Mouse (Mus musculus): ENCODE data around the gene Mtrr. TPM values are rescaled to one million over a fixed set of nuclear protein-coding genes. Genes with fewer than 3 reads are reported as not detected.

Mtrr gene
- polyA plus RNA-seq (2014; fragmentation: Nextera tagmentation; extraction: Ambion mirVana) = 13.6 and 15.7 TPM in 2 replicates

GRCm38 (mm10) chr13:68581747-68582516 is at the start of gene Mtrr, which contains the start of gene Fastkd3:
Mtrr (minus strand) TSS chr13:68582149.
Fastkd3 (plus strand) TSS chr13:68582234.
- peak; percentile 100 for ATAC-seq (ENCODE audit: low read depth)
- WGBS = under 1% methylated on average over 58 of the region's 81 CpGs
- peaks cover 44% of the 10 kb centered on the region for H3K36me3 ChIP-seq (ENCODE audit: control insufficient read depth, insufficient read depth, low read length)

DNA sequence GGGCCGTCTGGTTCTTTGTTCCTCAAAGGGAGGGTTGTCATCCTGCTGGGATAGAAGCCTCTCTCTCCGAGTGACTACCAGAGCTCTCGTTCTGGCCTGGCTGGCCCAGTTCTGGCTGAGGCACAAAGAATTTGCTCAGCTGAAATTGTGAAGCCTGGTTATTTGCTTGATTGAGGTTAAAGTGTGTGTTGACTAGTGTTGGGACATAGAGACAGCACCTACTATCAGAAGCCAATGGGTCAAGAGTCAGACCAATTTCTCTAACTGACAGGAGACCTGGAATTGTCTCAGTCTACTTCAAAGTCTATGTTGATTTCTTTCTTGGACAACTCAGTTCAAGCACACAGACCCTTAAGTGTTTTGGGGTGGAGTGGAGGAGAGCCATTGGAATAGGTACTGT is 45.1 kb upstream of the Mtrr start:
- Histone ChIP-seq H3K27ac (replicated peaks; ENCODE audit: low read depth, low read length) (no peak overlapping the region), H3K9me3 (ENCODE audit: control insufficient read depth, low read length) (no peaks in the 10 kb centered on the region), H3K36me3 (ENCODE audit: control insufficient read depth, insufficient read depth, low read length) (0 out of 2 replicates have a peak, but pooled peaks cover 4% of the 10 kb centered on the region), H3K4me1 (ENCODE audit: control insufficient read depth, insufficient read depth, low read length) (no peaks in the 10 kb centered on the region), H3K4me2 (ENCODE audit: low read depth, low read length) (no peak overlapping the region), H3K9ac (ENCODE audit: low read depth, low read length) (no peak overlapping the region), H3K4me3 (ENCODE audit: low read depth, low read length) (no peak overlapping the region), H3K27me3 (replicated peaks; ENCODE audit: control insufficient read depth, insufficient read depth, low read length) (no peaks in the 10 kb centered on the region)
- ATAC-seq (ENCODE audit: low read depth) (no peak), DNase-seq (ENCODE audit: low spot score) (no peak)
- 61% methylated on average over 3 of the region's 3 CpGs for WGBS

More at GRCm38 (mm10) chr13:68581747-68582516, at the start of gene Mtrr, which contains the start of gene Fastkd3:
- Histone ChIP-seq H3K9ac (ENCODE audit: low read depth, low read length) (peak within 1 kb of the TSS; percentile 85), H3K4me2 (ENCODE audit: low read depth, low read length) (peak within 1 kb of the TSS; percentile 94), H3K27ac (replicated peaks; ENCODE audit: low read depth, low read length) (peak within 1 kb of the TSS; percentile 81), H3K4me3 (ENCODE audit: low read depth, low read length) (peak within 1 kb of the TSS; percentile 87), H3K27me3 (replicated peaks; ENCODE audit: control insufficient read depth, insufficient read depth, low read length) (no peaks in the 10 kb centered on the region), H3K4me1 (ENCODE audit: control insufficient read depth, insufficient read depth, low read length) (peaks cover 6% of the 10 kb centered on the region; the same call in 1 of the 2 replicates), H3K9me3 (ENCODE audit: control insufficient read depth, low read length) (no peaks in the 10 kb centered on the region)
- DNase-seq (ENCODE audit: low spot score) = peak; percentile 98

DNA sequence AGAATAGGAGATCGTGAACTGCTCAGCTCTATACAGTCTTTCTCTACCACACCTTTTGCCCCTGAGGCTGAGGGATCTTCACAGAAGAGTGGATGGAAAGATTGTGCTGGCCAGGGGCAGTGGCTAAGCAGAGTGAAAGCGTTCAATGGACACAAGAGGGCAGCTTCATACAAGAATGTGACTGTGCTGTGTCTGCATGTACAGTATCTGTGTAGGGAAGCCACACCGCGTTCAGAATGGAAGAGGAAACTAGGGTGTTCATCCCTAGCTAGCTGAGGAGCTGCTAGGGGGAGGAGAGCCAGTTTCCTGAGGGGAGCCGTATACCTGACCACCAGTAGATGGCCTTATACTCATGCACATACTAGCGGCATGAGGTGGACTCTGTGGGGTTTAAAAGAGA is 40.8 kb upstream of the Mtrr start:
- Histone ChIP-seq H3K27ac (replicated peaks; ENCODE audit: low read depth, low read length) (no peak overlapping the region), H3K27me3 (replicated peaks; ENCODE audit: control insufficient read depth, insufficient read depth, low read length) (no peaks in the 10 kb centered on the region), H3K9ac (ENCODE audit: low read depth, low read length) (no peak overlapping the region), H3K36me3 (ENCODE audit: control insufficient read depth, insufficient read depth, low read length) (no peaks in the 10 kb centered on the region), H3K4me3 (ENCODE audit: low read depth, low read length) (no peak overlapping the region), H3K4me2 (ENCODE audit: low read depth, low read length) (no peak overlapping the region), H3K9me3 (ENCODE audit: control insufficient read depth, low read length) (no peaks in the 10 kb centered on the region), H3K4me1 (ENCODE audit: control insufficient read depth, insufficient read depth, low read length) (no peaks in the 10 kb centered on the region)
- whole genome bisulfite sequencing = 46% methylated on average over 6 of the region's 6 CpGs
- peak; percentile 67 for ATAC-seq (ENCODE audit: low read depth)
- peak; percentile 51 for DNase-seq (ENCODE audit: low spot score)

DNA sequence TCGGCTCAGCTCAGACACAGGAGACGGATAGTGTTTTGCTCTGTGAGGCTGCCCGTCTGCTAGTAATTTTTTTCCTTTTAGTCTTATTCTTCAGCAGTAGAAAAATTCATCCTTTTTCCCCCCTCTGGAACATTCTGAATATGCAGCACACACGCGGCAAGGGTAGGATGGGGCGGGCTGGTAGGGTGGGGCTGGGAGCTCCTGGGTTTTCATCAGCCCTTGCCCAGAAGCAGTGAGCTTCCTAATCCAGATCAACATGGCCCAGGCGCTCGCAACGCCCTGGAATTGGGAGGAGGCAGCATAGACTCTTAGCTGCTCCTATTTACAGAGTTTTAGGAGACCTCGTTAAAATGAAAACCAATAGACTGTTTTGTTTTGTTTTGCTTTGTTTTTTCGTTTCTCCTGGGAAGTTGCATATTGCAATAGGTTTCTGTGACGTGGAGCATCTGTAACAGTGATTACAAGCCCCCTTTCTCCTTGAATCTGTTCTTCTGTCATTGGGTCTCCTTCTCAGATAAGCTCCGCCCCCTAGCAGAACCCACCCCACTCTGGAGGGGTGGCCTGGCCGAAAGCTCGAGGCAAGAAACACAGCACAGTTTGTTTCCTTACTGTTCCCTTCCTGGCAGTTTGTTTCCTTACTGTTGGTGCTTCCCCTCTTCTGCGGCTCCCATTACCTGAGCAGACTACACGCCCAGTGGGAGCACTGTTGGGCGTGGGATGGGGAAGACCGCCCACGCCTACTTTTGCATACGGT is 25.9 kb upstream of the Mtrr start:
- H3K9me3 ChIP-seq (ENCODE audit: control insufficient read depth, low read length) = no peaks in the 10 kb centered on the region
- peak overlapping the region; percentile 63 for H3K27ac ChIP-seq (replicated peaks; ENCODE audit: low read depth, low read length)
- no peaks in the 10 kb centered on the region for H3K27me3 ChIP-seq (replicated peaks; ENCODE audit: control insufficient read depth, insufficient read depth, low read length)
- ATAC-seq (ENCODE audit: low read depth) (peak; percentile 80), DNase-seq (ENCODE audit: low spot score) (peak; percentile 63)
- H3K36me3 ChIP-seq (ENCODE audit: control insufficient read depth, insufficient read depth, low read length) = no peaks in the 10 kb centered on the region
- 34% methylated on average over 21 of the region's 21 CpGs for WGBS
- H3K4me1 ChIP-seq (ENCODE audit: control insufficient read depth, insufficient read depth, low read length) = no peaks in the 10 kb centered on the region
- H3K9ac ChIP-seq (ENCODE audit: low read depth, low read length) = peak overlapping the region; percentile 54
- H3K4me2 ChIP-seq (ENCODE audit: low read depth, low read length) = peak overlapping the region; percentile 52
- H3K4me3 ChIP-seq (ENCODE audit: low read depth, low read length) = peak overlapping the region; percentile 20

GRCm38 (mm10) chr13:68605689-68606126 is 23.8 kb upstream of the Mtrr start:
- ATAC-seq (ENCODE audit: low read depth) = peak; percentile 81
- H3K9ac ChIP-seq (ENCODE audit: low read depth, low read length) = no peak overlapping the region
- H3K27ac ChIP-seq (replicated peaks; ENCODE audit: low read depth, low read length) = no peak overlapping the region
- H3K4me3 ChIP-seq (ENCODE audit: low read depth, low read length) = peak overlapping the region; percentile 12
- no peaks in the 10 kb centered on the region for H3K36me3 ChIP-seq (ENCODE audit: control insufficient read depth, insufficient read depth, low read length)
- H3K4me1 ChIP-seq (ENCODE audit: control insufficient read depth, insufficient read depth, low read length) = peaks cover 3% of the 10 kb centered on the region; the same call in 1 of the 2 replicates
- H3K4me2 ChIP-seq (ENCODE audit: low read depth, low read length) = peak overlapping the region; percentile 44
- no peaks in the 10 kb centered on the region for H3K27me3 ChIP-seq (replicated peaks; ENCODE audit: control insufficient read depth, insufficient read depth, low read length)
- WGBS = 0% methylated on average over 11 of the region's 11 CpGs
- no peaks in the 10 kb centered on the region for H3K9me3 ChIP-seq (ENCODE audit: control insufficient read depth, low read length)
- peak; percentile 85 for DNase-seq (ENCODE audit: low spot score)

GRCm38 (mm10) chr13:68603085-68603484 is 21.1 kb upstream of the Mtrr start:
- ATAC-seq (ENCODE audit: low read depth) (no peak), DNase-seq (ENCODE audit: low spot score) (no peak)
- WGBS = 78% methylated on average over 6 of the region's 6 CpGs
- Histone ChIP-seq H3K9ac (ENCODE audit: low read depth, low read length) (no peak overlapping the region), H3K27ac (replicated peaks; ENCODE audit: low read depth, low read length) (no peak overlapping the region), H3K4me3 (ENCODE audit: low read depth, low read length) (no peak overlapping the region), H3K9me3 (ENCODE audit: control insufficient read depth, low read length) (no peaks in the 10 kb centered on the region), H3K4me1 (ENCODE audit: control insufficient read depth, insufficient read depth, low read length) (peaks cover 3% of the 10 kb centered on the region; the same call in 1 of the 2 replicates), H3K4me2 (ENCODE audit: low read depth, low read length) (no peak overlapping the region), H3K27me3 (replicated peaks; ENCODE audit: control insufficient read depth, insufficient read depth, low read length) (no peaks in the 10 kb centered on the region), H3K36me3 (ENCODE audit: control insufficient read depth, insufficient read depth, low read length) (no peaks in the 10 kb centered on the region)

GRCm38 (mm10) chr13:68601184-68601583 is 19.2 kb upstream of the Mtrr start:
- Histone ChIP-seq H3K36me3 (ENCODE audit: control insufficient read depth, insufficient read depth, low read length) (no peaks in the 10 kb centered on the region), H3K4me3 (ENCODE audit: low read depth, low read length) (no peak overlapping the region), H3K9me3 (ENCODE audit: control insufficient read depth, low read length) (no peaks in the 10 kb centered on the region), H3K9ac (ENCODE audit: low read depth, low read length) (0 out of 2 replicates have a peak overlapping the region, but pooled peaks have one; percentile 17), H3K4me1 (ENCODE audit: control insufficient read depth, insufficient read depth, low read length) (peaks cover 3% of the 10 kb centered on the region; the same call in 1 of the 2 replicates), H3K27ac (replicated peaks; ENCODE audit: low read depth, low read length) (no peak overlapping the region), H3K27me3 (replicated peaks; ENCODE audit: control insufficient read depth, insufficient read depth, low read length) (no peaks in the 10 kb centered on the region), H3K4me2 (ENCODE audit: low read depth, low read length) (no peak overlapping the region)
- 7% methylated on average over 6 of the region's 6 CpGs for WGBS
- DNase-seq (ENCODE audit: low spot score) = peak; percentile 82
- ATAC-seq (ENCODE audit: low read depth) = no peak; the same call in 1 of the 2 replicates

DNA sequence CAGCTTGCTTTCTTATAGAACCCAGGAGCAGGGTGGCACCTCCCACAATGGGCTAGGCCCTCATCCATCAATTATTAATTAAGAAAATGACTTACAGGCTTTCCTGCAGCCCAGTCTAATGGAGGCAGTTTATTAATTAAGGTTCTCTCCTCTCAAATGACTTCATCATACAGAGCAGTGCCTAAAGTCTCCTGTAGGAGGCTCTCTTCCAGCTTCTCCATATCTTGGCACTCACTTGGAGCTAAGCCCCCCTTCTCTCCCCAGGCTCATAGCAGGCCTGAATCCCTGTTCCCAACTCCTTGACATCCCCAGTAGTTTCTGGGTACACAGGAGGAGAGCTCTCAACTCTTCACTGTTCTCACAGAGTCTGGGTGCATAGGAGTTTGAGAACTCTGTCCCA is 17.0 kb upstream of the Mtrr start:
- Histone ChIP-seq H3K27me3 (replicated peaks; ENCODE audit: control insufficient read depth, insufficient read depth, low read length) (no peaks in the 10 kb centered on the region), H3K36me3 (ENCODE audit: control insufficient read depth, insufficient read depth, low read length) (no peaks in the 10 kb centered on the region), H3K27ac (replicated peaks; ENCODE audit: low read depth, low read length) (no peak overlapping the region), H3K9me3 (ENCODE audit: control insufficient read depth, low read length) (no peaks in the 10 kb centered on the region), H3K4me2 (ENCODE audit: low read depth, low read length) (no peak overlapping the region), H3K4me3 (ENCODE audit: low read depth, low read length) (no peak overlapping the region), H3K9ac (ENCODE audit: low read depth, low read length) (no peak overlapping the region), H3K4me1 (ENCODE audit: control insufficient read depth, insufficient read depth, low read length) (peaks cover 3% of the 10 kb centered on the region; the same call in 1 of the 2 replicates)
- ATAC-seq (ENCODE audit: low read depth) (no peak), DNase-seq (ENCODE audit: low spot score) (no peak)
